Mouse (Mus musculus): ENCODE data around the gene Tyw5.

- TF ChIP-seq POLR2A (IDR thresholded peaks at IDR 0.05; ENCODE audit: low read depth, low read length) (no peak), CTCF (IDR thresholded peaks at IDR 0.05; ENCODE audit: extremely low read depth, insufficient read depth, insufficient read length, insufficient replicate concordance) (no peak)
Observed at GRCm38 (mm10) chr1:57370451-57370850, 36.5 kb downstream of the Tyw5 start.

Measured in spleen, adult 2 months (tissue).